Mouse (Mus musculus) thymus, postnatal 10 days (tissue): ENCODE data around the gene Hexim2.
A peak's percentile ranks its signal among the peaks of the same experiment; 100 is the strongest.

ENCODE experiments used
- DNase-seq, 2 experiments: peaks; one replicate each; pipeline ENCODE4 v3.0.0; 2021; ENCODE audit warnings: low spot score in 2 of 2

Hexim2 gene

GRCm38 (mm10) chr11:103172392-103173040 is 40.3 kb downstream of the Hexim2 start:
- DNase-seq, result no peak

GRCm38 (mm10) chr11:103173041-103173770 is 41.0 kb downstream of the Hexim2 start:
- DNase-seq, result no peak

- DNase-seq, result no peak
These were observed 41.6 kb downstream of the Hexim2 start for GRCm38 (mm10) chr11:103173771-103174344.

GRCm38 (mm10) chr11:103174411-103174832 is 42.2 kb downstream of the Hexim2 start:
- DNase-seq, result no peak

GRCm38 (mm10) chr11:103174891-103175391 is 42.7 kb downstream of the Hexim2 start:
- peak; percentile 89 to 95 for DNase-seq

GRCm38 (mm10) chr11:103175688-103176442 is 43.6 kb downstream of the Hexim2 start:
- DNase-seq, result no peak

- DNase-seq, result no peak
These were observed 44.3 kb downstream of the Hexim2 start for GRCm38 (mm10) chr11:103176510-103176909.

- DNase-seq, result no peak
These were observed 45.0 kb downstream of the Hexim2 start for GRCm38 (mm10) chr11:103177216-103177615.

- DNase-seq, result no peak
These were observed 45.7 kb downstream of the Hexim2 start for GRCm38 (mm10) chr11:103177815-103178485.

- no peak for DNase-seq
These were observed 46.5 kb downstream of the Hexim2 start for GRCm38 (mm10) chr11:103178748-103179147.

- DNase-seq, result no peak
These were observed 48.2 kb downstream of the Hexim2 start for GRCm38 (mm10) chr11:103180426-103180825.

GRCm38 (mm10) chr11:103181349-103181748 is 49.1 kb downstream of the Hexim2 start:
- DNase-seq, result no peak

GRCm38 (mm10) chr11:103181911-103182310 is 49.7 kb downstream of the Hexim2 start:
- DNase-seq, result no peak

- peak in 1 of 2 experiments; percentile 59 for DNase-seq
These were observed 52.7 kb downstream of the Hexim2 start for GRCm38 (mm10) chr11:103184891-103185290.
